Mouse (Mus musculus): ENCODE results near the gene Kcnj10. TPM values are rescaled to one million over a fixed set of nuclear protein-coding genes. Genes with fewer than 3 reads are reported as not detected.

Kcnj10 gene
- total and polyA plus RNA-seq, 2 experiments from 2014 or later, result 2.9 to 4.1 TPM

DNA sequence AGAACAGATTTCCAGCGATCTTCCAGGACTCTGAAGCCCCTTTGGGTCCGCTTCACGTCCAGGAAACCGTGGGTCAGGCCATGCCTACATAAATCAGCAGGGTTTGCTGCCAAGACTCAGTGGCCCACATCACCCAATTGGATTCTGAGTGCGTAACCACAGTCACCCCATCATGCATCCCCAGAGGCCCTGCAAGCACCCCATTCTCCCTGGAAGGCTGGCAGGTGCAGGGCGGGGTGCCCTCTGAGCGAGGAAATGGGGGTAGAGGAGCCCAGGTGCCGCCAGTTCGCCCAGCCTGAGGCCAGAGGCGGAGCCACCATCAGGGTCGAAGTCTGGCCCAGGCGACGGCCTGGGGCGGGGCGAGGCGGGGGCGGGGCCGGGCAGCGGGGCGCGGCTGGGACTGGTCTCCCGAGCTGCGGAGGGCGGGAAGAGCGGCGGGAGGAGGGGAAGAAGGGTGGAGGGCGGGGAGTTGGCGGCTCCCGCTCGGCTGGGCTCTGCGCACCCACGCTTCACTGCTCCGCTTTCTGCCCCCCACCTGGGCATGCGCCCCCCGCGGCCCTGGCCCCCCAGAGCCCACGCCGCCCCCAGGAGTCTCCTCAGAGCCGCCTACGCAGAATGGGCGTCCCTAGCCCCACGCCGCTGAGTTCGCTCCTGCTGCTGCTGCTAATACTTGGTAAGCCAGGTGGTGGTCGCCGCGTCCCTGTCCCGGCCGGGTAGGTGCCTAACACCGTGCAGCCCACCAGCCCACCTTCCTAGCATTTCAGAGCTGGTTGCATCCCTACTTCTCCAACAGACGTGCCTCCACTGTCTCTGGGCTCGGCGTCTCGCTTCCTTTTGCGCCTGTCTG, 28.9 kb upstream of the Kcnj10 start:
- no peak for TF ChIP-seq CTCF (IDR thresholded peaks at IDR 0.05; ENCODE audit: low read depth)
- H3K27me3 ChIP-seq (ENCODE audit: insufficient read depth, low read length), result no peaks in the 10 kb centered on the region
- peak overlapping the region; percentile 91 for H3K27ac ChIP-seq (ENCODE audit: low read depth, low read length)
- under 1% methylated on average over 41 of the region's 55 CpGs for WGBS
- H3K9ac ChIP-seq, result peak overlapping the region; percentile 72
- ATAC-seq (peak; percentile 53), DNase-seq (peak; percentile 82)
- peaks cover 24% of the 10 kb centered on the region for H3K4me1 ChIP-seq (ENCODE audit: insufficient read depth)
- peak overlapping the region; percentile 90 for H3K4me2 ChIP-seq (ENCODE audit: low read depth)
- peaks cover 5% of the 10 kb centered on the region for H3K36me3 ChIP-seq (ENCODE audit: insufficient read depth)
- H3K9me3 ChIP-seq (ENCODE audit: low read length), result no peaks in the 10 kb centered on the region
- peak overlapping the region; percentile 67 for H3K4me3 ChIP-seq (ENCODE audit: low read depth, low read length)

GRCm38 (mm10) chr1:172312768-172313561, 28.0 kb upstream of the Kcnj10 start:
- no peak for TF ChIP-seq CTCF (IDR thresholded peaks at IDR 0.05; ENCODE audit: low read depth)
- no peak for ATAC-seq
- Histone ChIP-seq H3K27ac (ENCODE audit: low read depth, low read length) (peak overlapping the region; percentile 91), H3K9ac (peak overlapping the region; percentile 72), H3K9me3 (ENCODE audit: low read length) (no peaks in the 10 kb centered on the region), H3K27me3 (ENCODE audit: insufficient read depth, low read length) (no peaks in the 10 kb centered on the region), H3K4me3 (ENCODE audit: low read depth, low read length) (peak overlapping the region; percentile 67), H3K4me1 (ENCODE audit: insufficient read depth) (peaks cover 24% of the 10 kb centered on the region), H3K36me3 (ENCODE audit: insufficient read depth) (peaks cover 13% of the 10 kb centered on the region), H3K4me2 (ENCODE audit: low read depth) (peak overlapping the region; percentile 90)
- WGBS, result 6% methylated on average over 16 of the region's 16 CpGs
- DNase-seq, result peak; percentile 62

DNA sequence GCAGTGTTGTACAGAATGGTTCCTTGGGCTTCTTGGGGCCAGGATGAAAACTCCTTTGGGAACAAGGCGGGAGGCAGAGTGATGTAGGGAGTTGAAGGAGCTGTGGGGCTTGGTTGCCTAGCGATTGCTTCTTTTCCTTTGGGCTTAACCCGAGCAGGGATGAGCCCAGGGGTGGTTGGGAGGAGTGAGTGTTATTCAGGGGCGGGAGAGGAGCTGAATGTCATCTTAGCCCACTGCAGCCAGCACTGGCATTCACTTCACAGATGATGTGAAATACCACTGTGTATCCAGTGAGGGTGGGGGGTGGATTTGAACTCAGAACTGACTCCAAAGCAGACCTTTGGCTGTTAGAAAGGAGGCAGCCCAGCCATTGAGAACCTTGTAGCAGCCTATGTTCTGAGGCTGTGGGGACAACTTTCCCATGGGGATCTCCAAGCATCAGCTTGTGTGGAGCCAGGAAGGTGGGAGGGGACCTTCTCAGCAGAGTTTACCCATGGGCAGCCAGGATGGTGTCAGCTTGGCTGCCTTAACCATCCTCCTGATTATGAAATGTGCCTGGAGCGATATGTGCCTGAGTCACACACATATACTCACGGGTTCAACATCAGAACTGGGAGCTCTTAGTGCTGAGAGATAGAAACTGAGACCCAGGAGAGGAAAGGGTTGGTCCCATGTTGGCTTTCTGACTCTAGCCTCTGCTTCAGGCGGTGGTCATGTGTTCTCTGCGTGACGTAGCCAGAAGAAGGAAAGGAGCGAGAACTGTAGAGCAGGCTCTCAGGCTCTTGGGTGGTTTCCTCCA, 27.2 kb upstream of the Kcnj10 start:
- DNase-seq (no peak), ATAC-seq (no peak)
- H3K4me3 ChIP-seq (ENCODE audit: low read depth, low read length), result peak overlapping the region; percentile 67; the same call in 1 of the 2 replicates
- peaks cover 24% of the 10 kb centered on the region for H3K4me1 ChIP-seq (ENCODE audit: insufficient read depth)
- no peaks in the 10 kb centered on the region for H3K27me3 ChIP-seq (ENCODE audit: insufficient read depth, low read length)
- WGBS, result 56% methylated on average over 10 of the region's 10 CpGs
- peaks cover 20% of the 10 kb centered on the region for H3K36me3 ChIP-seq (ENCODE audit: insufficient read depth)
- H3K9me3 ChIP-seq (ENCODE audit: low read length), result no peaks in the 10 kb centered on the region
- H3K4me2 ChIP-seq (ENCODE audit: low read depth), result peak overlapping the region; percentile 90
- no peak overlapping the region for H3K9ac ChIP-seq
- H3K27ac ChIP-seq (ENCODE audit: low read depth, low read length), result peak overlapping the region; percentile 40; the same call in 1 of the 2 replicates
- TF ChIP-seq CTCF (IDR thresholded peaks at IDR 0.05; ENCODE audit: low read depth), result no peak

GRCm38 (mm10) chr1:172314911-172315310, 26.1 kb upstream of the Kcnj10 start:
- Histone ChIP-seq H3K27me3 (ENCODE audit: insufficient read depth, low read length) (no peaks in the 10 kb centered on the region), H3K9ac (peak overlapping the region; percentile 18; the same call in 1 of the 2 replicates), H3K27ac (ENCODE audit: low read depth, low read length) (peak overlapping the region; percentile 15; the same call in 1 of the 2 replicates), H3K9me3 (ENCODE audit: low read length) (no peaks in the 10 kb centered on the region), H3K4me2 (ENCODE audit: low read depth) (peak overlapping the region; percentile 90), H3K4me3 (ENCODE audit: low read depth, low read length) (no peak overlapping the region), H3K4me1 (ENCODE audit: insufficient read depth) (peaks cover 17% of the 10 kb centered on the region), H3K36me3 (ENCODE audit: insufficient read depth) (peaks cover 28% of the 10 kb centered on the region)
- DNase-seq (no peak), ATAC-seq (no peak)
- 21% methylated on average over 3 of the region's 3 CpGs for WGBS
- no peak for TF ChIP-seq CTCF (IDR thresholded peaks at IDR 0.05; ENCODE audit: low read depth)

GRCm38 (mm10) chr1:172317431-172317830, 23.6 kb upstream of the Kcnj10 start:
- DNase-seq (no peak), ATAC-seq (no peak)
- Histone ChIP-seq H3K9ac (no peak overlapping the region), H3K4me2 (ENCODE audit: low read depth) (no peak overlapping the region), H3K9me3 (ENCODE audit: low read length) (no peaks in the 10 kb centered on the region), H3K36me3 (ENCODE audit: insufficient read depth) (peaks cover 30% of the 10 kb centered on the region), H3K4me1 (ENCODE audit: insufficient read depth) (peaks cover 17% of the 10 kb centered on the region), H3K4me3 (ENCODE audit: low read depth, low read length) (no peak overlapping the region), H3K27me3 (ENCODE audit: insufficient read depth, low read length) (no peaks in the 10 kb centered on the region), H3K27ac (ENCODE audit: low read depth, low read length) (no peak overlapping the region)
- 74% methylated on average over 18 of the region's 18 CpGs for WGBS
- TF ChIP-seq CTCF (IDR thresholded peaks at IDR 0.05; ENCODE audit: low read depth), result no peak

DNA sequence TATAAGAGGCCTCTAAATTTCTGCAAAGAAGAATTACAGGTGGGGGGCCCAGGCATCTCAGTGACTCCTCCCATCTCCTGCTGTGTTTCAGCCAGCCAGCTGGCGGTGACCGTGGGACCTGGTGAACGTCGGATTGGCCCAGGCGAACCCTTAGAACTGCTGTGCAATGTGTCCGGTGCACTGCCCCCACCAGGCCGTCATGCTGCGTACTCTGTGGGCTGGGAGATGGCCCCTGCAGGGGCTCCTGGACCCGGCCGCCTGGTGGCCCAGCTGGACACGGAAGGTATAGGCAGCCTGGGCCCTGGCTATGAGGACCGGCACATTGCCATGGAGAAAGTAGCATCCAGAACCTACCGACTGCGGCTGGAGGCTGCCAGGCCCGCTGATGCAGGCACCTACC, 23.1 kb upstream of the Kcnj10 start:
- no peak overlapping the region for H3K27ac ChIP-seq (ENCODE audit: low read depth, low read length)
- WGBS, result 59% methylated on average over 15 of the region's 15 CpGs

More for the DNA sequence above, 23.1 kb upstream of the Kcnj10 start:
- H3K27me3 ChIP-seq (ENCODE audit: insufficient read depth, low read length), result no peaks in the 10 kb centered on the region
- peaks cover 15% of the 10 kb centered on the region for H3K4me1 ChIP-seq (ENCODE audit: insufficient read depth)
- peaks cover 30% of the 10 kb centered on the region for H3K36me3 ChIP-seq (ENCODE audit: insufficient read depth)
- TF ChIP-seq CTCF (IDR thresholded peaks at IDR 0.05; ENCODE audit: low read depth), result no peak
- ATAC-seq (no peak), DNase-seq (no peak)
- no peak overlapping the region for H3K4me2 ChIP-seq (ENCODE audit: low read depth)
- H3K9ac ChIP-seq, result no peak overlapping the region
- no peak overlapping the region for H3K4me3 ChIP-seq (ENCODE audit: low read depth, low read length)
- H3K9me3 ChIP-seq (ENCODE audit: low read length), result no peaks in the 10 kb centered on the region
